Mouse (Mus musculus) ovary, postnatal 36 days (tissue): ENCODE data around the gene Hoxa4.

ENCODE experiments used
- DNase-seq: peaks from one replicate; pipeline ENCODE4 v3.0.0; 2022; ENCODE audit warnings: low spot score, mixed read lengths

The Hoxa4 gene

GRCm38 (mm10) chr6:52179690-52180089, 11.9 kb downstream of the Hoxa4 start:
- no peak for DNase-seq

- no peak for DNase-seq
Measured at GRCm38 (mm10) chr6:52178918-52179665, 12.5 kb downstream of the Hoxa4 start.

GRCm38 (mm10) chr6:52177806-52178205, 13.7 kb downstream of the Hoxa4 start:
- no peak for DNase-seq

- no peak for DNase-seq
Measured at GRCm38 (mm10) chr6:52177061-52177735, 14.4 kb downstream of the Hoxa4 start, which contains the start of gene 5730596B20Rik. TSS of gene 5730596B20Rik (plus strand) at chr6:52177498.

- DNase-seq = no peak
Measured at GRCm38 (mm10) chr6:52176391-52176790, 15.2 kb downstream of the Hoxa4 start.

GRCm38 (mm10) chr6:52175864-52176263, 15.7 kb downstream of the Hoxa4 start:
- peak; percentile 27 for DNase-seq

GRCm38 (mm10) chr6:52174968-52175751, 16.4 kb downstream of the Hoxa4 start:
- no peak for DNase-seq

GRCm38 (mm10) chr6:52173648-52174047, 17.9 kb downstream of the Hoxa4 start:
- DNase-seq = no peak

GRCm38 (mm10) chr6:52172501-52172900, 19.1 kb downstream of the Hoxa4 start:
- peak; percentile 72 for DNase-seq

GRCm38 (mm10) chr6:52171938-52172337, 19.6 kb downstream of the Hoxa4 start:
- DNase-seq = no peak

GRCm38 (mm10) chr6:52171331-52171730, 20.2 kb downstream of the Hoxa4 start:
- DNase-seq = no peak

GRCm38 (mm10) chr6:52170898-52171223, 20.7 kb downstream of the Hoxa4 start:
- no peak for DNase-seq

- DNase-seq = no peak
Measured at GRCm38 (mm10) chr6:52170166-52170897, 21.2 kb downstream of the Hoxa4 start.

- DNase-seq = no peak
Measured at GRCm38 (mm10) chr6:52169499-52170165, 21.9 kb downstream of the Hoxa4 start.

GRCm38 (mm10) chr6:52168191-52169055, 23.1 kb downstream of the Hoxa4 start:
- peak; percentile 20 for DNase-seq

GRCm38 (mm10) chr6:52167736-52168161, 23.8 kb downstream of the Hoxa4 start:
- no peak for DNase-seq

- DNase-seq = no peak
Measured at GRCm38 (mm10) chr6:52167176-52167575, 24.4 kb downstream of the Hoxa4 start.

GRCm38 (mm10) chr6:52166431-52167077, 25.0 kb downstream of the Hoxa4 start:
- no peak for DNase-seq

- no peak for DNase-seq
Measured at GRCm38 (mm10) chr6:52165441-52166370, 25.8 kb downstream of the Hoxa4 start.
